Mouse (Mus musculus) ES-Bruce4 (cell line): Measurements from ENCODE around the gene Wdfy3. TPM values are rescaled to one million over a fixed set of nuclear protein-coding genes. Genes with fewer than 3 reads are reported as not detected.

Experiments
- H3K27ac ChIP-seq: 2 replicates; pipeline ENCODE4 v1.5.1; 2012; ENCODE audit warnings: low read length, inconsistent platforms; ENCODE audit not compliant: insufficient read depth
- H3K27me3 ChIP-seq: 2 replicates; pipeline ENCODE4 v1.6.1; 2012; ENCODE audit warnings: mild to moderate bottlenecking, low read length, inconsistent platforms; ENCODE audit not compliant: control insufficient read depth, poor library complexity, insufficient read depth, severe bottlenecking
- H3K36me3 ChIP-seq: 2 replicates; pipeline ENCODE4 v1.6.1; 2012; ENCODE audit warnings: inconsistent platforms, mild to moderate bottlenecking, low read length, moderate library complexity; ENCODE audit not compliant: control insufficient read depth, poor library complexity, insufficient read depth, severe bottlenecking
- H3K4me1 ChIP-seq: one replicate; pipeline ENCODE4 v1.8.1; 2011; ENCODE audit warnings: low read length; ENCODE audit not compliant: control insufficient read depth, insufficient read depth
- H3K4me3 ChIP-seq: 2 replicates; pipeline ENCODE4 v1.5.1; 2011; ENCODE audit warnings: low read depth, mild to moderate bottlenecking, low read length
- H3K9ac ChIP-seq: 2 replicates; pipeline ENCODE4 v1.6.1; 2012; ENCODE audit warnings: low read depth, mild to moderate bottlenecking, inconsistent platforms; ENCODE audit not compliant: poor library complexity, severe bottlenecking
- H3K9me3 ChIP-seq: replicated peaks from 2 replicates; pipeline ENCODE4 v1.6.1; 2012; ENCODE audit warnings: mild to moderate bottlenecking, low read length, inconsistent platforms; ENCODE audit not compliant: control insufficient read depth, poor library complexity, insufficient read depth, severe bottlenecking
- CTCF ChIP-seq: IDR thresholded peaks from one replicate; pipeline ENCODE4 v1.8.1; 2011; ENCODE audit warnings: low read depth, low read length
- EP300 ChIP-seq: IDR thresholded peaks from 2 replicates; pipeline ENCODE4 v1.6.1; 2011; ENCODE audit warnings: low read depth, low read length; ENCODE audit not compliant: insufficient read depth
- POLR2A ChIP-seq: IDR thresholded peaks from one replicate; pipeline ENCODE4 v1.8.1; 2011; ENCODE audit warnings: low read length; ENCODE audit not compliant: insufficient read depth
- polyA plus RNA-seq: library from polyadenylated mRNA; stranded (reverse); fragments of >200 nt; gene quantifications from 2 replicates; pipeline ENCODE4 v1.2.4, GENCODE M21; 2011; ENCODE audit warnings: low read depth; ENCODE audit not compliant: missing spikeins, insufficient read depth, insufficient read length

The Wdfy3 gene
- polyA plus RNA-seq, 1 experiment = 20.2 TPM

DNA sequence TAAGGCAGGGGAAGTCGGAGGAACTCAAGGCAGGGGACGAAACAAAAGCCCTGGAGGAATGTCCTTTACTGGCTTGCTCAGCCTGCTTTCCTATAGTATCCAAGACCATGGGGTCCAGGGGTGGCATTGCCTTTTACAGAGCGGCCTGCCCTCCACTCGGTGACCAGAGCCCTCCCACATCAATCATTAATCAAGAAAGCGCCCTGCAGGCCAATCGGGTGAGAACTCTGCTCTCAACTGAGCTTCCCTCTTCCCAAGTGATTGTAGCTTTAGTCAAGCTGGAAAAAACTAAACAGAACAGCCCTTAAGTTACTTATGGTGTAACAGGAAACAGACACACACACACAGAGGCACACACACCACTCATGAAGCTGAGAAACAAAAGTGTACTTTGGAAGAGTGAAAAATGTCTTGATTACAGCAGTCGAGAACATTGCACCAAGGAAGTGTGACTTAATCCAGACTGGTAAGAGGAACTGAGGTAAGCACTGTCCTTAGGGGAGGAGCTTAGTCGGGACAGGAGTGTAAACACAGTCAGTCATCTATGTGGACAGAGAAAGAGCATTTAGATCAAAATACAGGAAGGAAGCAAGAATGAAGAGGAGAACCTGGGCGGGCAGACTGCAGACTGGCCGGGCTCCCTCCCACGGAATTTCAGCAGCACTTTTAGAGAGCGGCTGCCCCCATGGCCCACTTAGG is 101.4 kb downstream of the Wdfy3 start:
- Histone ChIP-seq H3K9ac (no peak overlapping the region), H3K4me1 (no peaks in the 10 kb centered on the region), H3K36me3 (no peaks in the 10 kb centered on the region; the same call in 1 of the 2 replicates), H3K27me3 (no peaks in the 10 kb centered on the region), H3K4me3 (no peak overlapping the region), H3K27ac (no peak overlapping the region; the same call in 1 of the 2 replicates), H3K9me3 (no peaks in the 10 kb centered on the region)
- TF ChIP-seq POLR2A (no peak), EP300 (no peak), CTCF (no peak)

- Histone ChIP-seq H3K36me3 (no peaks in the 10 kb centered on the region; the same call in 1 of the 2 replicates), H3K27me3 (no peaks in the 10 kb centered on the region), H3K4me1 (no peaks in the 10 kb centered on the region), H3K27ac (no peak overlapping the region), H3K9ac (no peak overlapping the region), H3K4me3 (no peak overlapping the region), H3K9me3 (no peaks in the 10 kb centered on the region)
- TF ChIP-seq EP300 (no peak), POLR2A (no peak), CTCF (no peak)
These were observed 101.9 kb downstream of the Wdfy3 start for GRCm38 (mm10) chr5:101967832-101968152.

GRCm38 (mm10) chr5:101962824-101963223 is 106.9 kb downstream of the Wdfy3 start:
- Histone ChIP-seq H3K4me1 (no peaks in the 10 kb centered on the region), H3K9ac (no peak overlapping the region), H3K27ac (no peak overlapping the region), H3K27me3 (no peaks in the 10 kb centered on the region), H3K4me3 (no peak overlapping the region), H3K36me3 (no peaks in the 10 kb centered on the region; the same call in none of the 2 replicates), H3K9me3 (no peaks in the 10 kb centered on the region)
- TF ChIP-seq EP300 (no peak), CTCF (no peak), POLR2A (no peak)

- Histone ChIP-seq H3K9ac (no peak overlapping the region), H3K4me1 (no peaks in the 10 kb centered on the region), H3K4me3 (no peak overlapping the region), H3K36me3 (no peaks in the 10 kb centered on the region; the same call in 1 of the 2 replicates), H3K27ac (no peak overlapping the region), H3K9me3 (no peaks in the 10 kb centered on the region), H3K27me3 (no peaks in the 10 kb centered on the region)
- TF ChIP-seq EP300 (no peak), CTCF (no peak), POLR2A (no peak)
These were observed 110.4 kb downstream of the Wdfy3 start for GRCm38 (mm10) chr5:101959369-101959768.

GRCm38 (mm10) chr5:101958941-101959340 is 110.8 kb downstream of the Wdfy3 start:
- Histone ChIP-seq H3K4me1 (no peaks in the 10 kb centered on the region), H3K36me3 (no peaks in the 10 kb centered on the region; the same call in 1 of the 2 replicates), H3K9me3 (no peaks in the 10 kb centered on the region), H3K9ac (no peak overlapping the region), H3K27me3 (no peaks in the 10 kb centered on the region), H3K4me3 (no peak overlapping the region), H3K27ac (no peak overlapping the region)
- TF ChIP-seq POLR2A = no peak
- TF ChIP-seq EP300 = no peak
- no peak for TF ChIP-seq CTCF

- Histone ChIP-seq H3K27ac (no peak overlapping the region), H3K27me3 (no peaks in the 10 kb centered on the region), H3K4me3 (no peak overlapping the region), H3K36me3 (no peaks in the 10 kb centered on the region; the same call in 1 of the 2 replicates), H3K9me3 (no peaks in the 10 kb centered on the region), H3K9ac (no peak overlapping the region), H3K4me1 (no peaks in the 10 kb centered on the region)
- no peak for TF ChIP-seq EP300
- no peak for TF ChIP-seq POLR2A
- no peak for TF ChIP-seq CTCF
These were observed 112.3 kb downstream of the Wdfy3 start for GRCm38 (mm10) chr5:101957419-101957818.
